Mouse (Mus musculus): ENCODE data around the gene Per1. TPM values are rescaled to one million over a fixed set of nuclear protein-coding genes. Genes with fewer than 3 reads are reported as not detected.

Gene Per1
- polyA plus RNA-seq, 1 experiment from 2014 or later, result 10.1 TPM

DNA sequence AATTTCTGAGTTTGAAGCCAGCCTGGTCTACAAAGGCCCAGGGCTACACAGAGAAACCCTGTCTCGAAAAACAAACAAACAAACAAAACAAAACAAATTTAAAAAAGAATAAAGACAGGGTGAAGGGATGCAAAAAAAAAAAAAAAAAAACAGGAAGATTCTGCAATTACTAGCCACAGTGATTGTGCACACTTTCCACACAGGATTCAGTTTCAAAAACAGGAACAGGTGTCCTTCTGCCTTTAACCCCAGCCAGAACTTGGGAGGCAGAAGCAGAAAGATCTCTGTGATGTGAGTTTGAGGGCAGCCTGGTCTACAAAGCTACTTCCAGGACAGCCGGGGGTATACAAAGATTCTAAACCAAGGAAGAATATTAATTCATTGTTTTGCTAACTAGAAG is 36.8 kb upstream of the Per1 start:
- Histone ChIP-seq H3K27me3 (ENCODE audit: control insufficient read depth, insufficient read depth, low read length) (no peaks in the 10 kb centered on the region), H3K4me1 (replicated peaks; ENCODE audit: control insufficient read depth, insufficient read depth, low read length) (peaks cover 25% of the 10 kb centered on the region), H3K4me3 (replicated peaks; ENCODE audit: low read length) (peak overlapping the region; percentile 54), H3K27ac (peak overlapping the region; percentile 91), H3K4me2 (replicated peaks) (peak overlapping the region; percentile 75), H3K9ac (peak overlapping the region; percentile 85), H3K9me3 (ENCODE audit: control insufficient read depth, low read length) (no peaks in the 10 kb centered on the region), H3K36me3 (replicated peaks; ENCODE audit: control insufficient read depth, insufficient read depth) (no peaks in the 10 kb centered on the region)
- WGBS, result 73% methylated on average over 2 of the region's 2 CpGs
- ATAC-seq (ENCODE audit: low FRiP score) (no peak), DNase-seq (ENCODE audit: low spot score) (no peak)

DNA sequence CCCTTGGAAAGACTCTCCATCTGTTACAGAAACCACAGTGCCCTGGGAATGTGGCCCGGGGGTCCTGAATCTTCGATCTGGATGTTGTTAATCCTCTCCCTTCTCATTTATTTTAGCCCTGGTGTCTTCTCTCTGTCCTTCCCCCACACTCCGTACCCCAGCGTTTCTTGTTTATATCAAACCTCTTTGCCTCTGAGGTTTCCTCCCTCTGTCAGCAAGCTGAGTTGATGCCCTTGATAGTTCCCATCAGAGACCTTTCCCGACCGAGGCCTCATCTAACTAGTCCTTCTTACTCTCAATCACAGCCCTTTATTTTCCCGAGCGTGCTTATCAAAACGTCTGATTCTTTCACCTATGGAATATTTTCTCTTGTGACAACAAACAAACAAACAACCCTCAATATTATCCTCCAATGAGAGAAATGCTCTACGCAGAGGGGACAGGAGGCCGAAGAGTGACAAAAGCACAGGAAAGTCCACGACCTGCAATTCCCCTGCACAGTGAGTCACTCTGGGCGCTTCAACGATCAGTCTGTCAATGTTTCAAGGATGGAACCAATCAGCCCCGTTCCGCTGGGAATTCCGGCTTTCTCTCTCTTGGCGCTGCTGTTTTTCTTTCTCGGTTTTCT is 36.2 kb upstream of the Per1 start:
- H3K27ac ChIP-seq, result peak overlapping the region; percentile 91
- DNase-seq (ENCODE audit: low spot score) (no peak), ATAC-seq (ENCODE audit: low FRiP score) (peak; percentile 14)
- no peaks in the 10 kb centered on the region for H3K36me3 ChIP-seq (replicated peaks; ENCODE audit: control insufficient read depth, insufficient read depth)
- peak overlapping the region; percentile 85 for H3K9ac ChIP-seq
- peak overlapping the region; percentile 54 for H3K4me3 ChIP-seq (replicated peaks; ENCODE audit: low read length)
- no peaks in the 10 kb centered on the region for H3K9me3 ChIP-seq (ENCODE audit: control insufficient read depth, low read length)
- H3K4me1 ChIP-seq (replicated peaks; ENCODE audit: control insufficient read depth, insufficient read depth, low read length), result peaks cover 25% of the 10 kb centered on the region
- no peaks in the 10 kb centered on the region for H3K27me3 ChIP-seq (ENCODE audit: control insufficient read depth, insufficient read depth, low read length)
- 1% methylated on average over 19 of the region's 19 CpGs for WGBS
- peak overlapping the region; percentile 75 for H3K4me2 ChIP-seq (replicated peaks)

DNA sequence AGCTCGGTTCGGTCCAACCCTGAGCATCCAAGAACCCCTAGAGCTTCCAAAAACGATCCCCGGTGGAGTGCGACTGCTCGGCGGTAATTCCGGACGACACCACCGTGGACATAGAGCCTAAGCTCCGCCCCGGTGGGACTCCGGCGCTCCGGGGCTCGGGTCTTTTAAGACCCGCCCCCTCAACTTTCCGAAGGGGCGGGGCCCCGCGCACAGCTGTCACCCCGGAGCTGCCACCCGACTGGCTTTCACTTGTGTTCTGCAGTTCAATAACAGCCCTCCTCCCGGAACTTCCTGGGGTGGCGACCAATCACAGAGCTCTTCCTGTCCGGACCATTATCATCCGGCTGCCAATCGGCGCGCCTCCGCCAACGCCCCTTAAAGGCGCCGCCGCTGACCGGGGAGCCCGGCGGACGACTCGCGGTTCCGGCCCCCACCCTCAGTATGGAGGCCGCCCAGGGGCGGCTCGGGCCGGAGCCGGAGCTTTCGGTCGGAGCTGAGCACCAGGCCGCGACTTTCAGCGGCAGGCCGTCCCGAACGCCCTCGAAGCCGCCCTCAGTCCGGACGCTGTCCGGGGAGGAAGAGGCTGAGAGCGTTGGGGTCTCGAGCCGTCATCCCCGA is 35.6 kb upstream of the Per1 start, which contains the start of gene Borcs6:
Gene Borcs6, plus strand, starts transcription at position 361 of the 618 bp plus-strand sequence.
- WGBS, result 0% methylated on average over 61 of the region's 64 CpGs
- Histone ChIP-seq H3K27ac (peak within 1 kb of the TSS; percentile 91), H3K9ac (peak within 1 kb of the TSS; percentile 85), H3K27me3 (ENCODE audit: control insufficient read depth, insufficient read depth, low read length) (no peaks in the 10 kb centered on the region), H3K4me1 (replicated peaks; ENCODE audit: control insufficient read depth, insufficient read depth, low read length) (peaks cover 25% of the 10 kb centered on the region), H3K4me3 (replicated peaks; ENCODE audit: low read length) (peak within 1 kb of the TSS; percentile 54), H3K36me3 (replicated peaks; ENCODE audit: control insufficient read depth, insufficient read depth) (no peaks in the 10 kb centered on the region), H3K9me3 (ENCODE audit: control insufficient read depth, low read length) (no peaks in the 10 kb centered on the region), H3K4me2 (replicated peaks) (peak within 1 kb of the TSS; percentile 80)
- peak; percentile 94 for ATAC-seq (ENCODE audit: low FRiP score)
- peak; percentile 94 for DNase-seq (ENCODE audit: low spot score)

DNA sequence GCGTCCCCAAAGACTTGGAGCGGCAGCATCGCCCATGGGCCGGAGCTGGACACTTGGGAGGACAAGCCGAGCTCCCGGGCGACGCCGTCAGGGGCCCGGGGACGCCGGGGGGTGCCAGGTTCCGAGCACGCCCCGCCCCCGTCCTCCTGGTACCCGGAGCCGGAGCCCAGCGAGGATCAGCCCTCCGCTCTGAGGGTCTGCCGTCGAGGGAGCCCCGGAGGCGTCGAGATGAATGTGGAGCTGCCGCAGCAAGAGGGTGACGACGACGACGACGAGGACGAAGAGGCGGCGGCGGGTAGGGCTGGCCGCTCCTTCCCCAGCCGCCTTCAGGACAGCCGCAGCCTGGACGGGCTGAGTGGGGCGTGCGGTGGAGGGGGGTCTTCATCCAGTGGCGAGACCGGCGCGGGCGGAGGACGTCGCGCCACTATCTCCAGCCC is 35.0 kb upstream of the Per1 start:
- peak overlapping the region; percentile 80 for H3K4me2 ChIP-seq (replicated peaks)
- H3K4me1 ChIP-seq (replicated peaks; ENCODE audit: control insufficient read depth, insufficient read depth, low read length), result peaks cover 25% of the 10 kb centered on the region
- peak; percentile 10 for ATAC-seq (ENCODE audit: low FRiP score)
- peak overlapping the region; percentile 85 for H3K27ac ChIP-seq
- no peaks in the 10 kb centered on the region for H3K9me3 ChIP-seq (ENCODE audit: control insufficient read depth, low read length)
- H3K36me3 ChIP-seq (replicated peaks; ENCODE audit: control insufficient read depth, insufficient read depth), result no peaks in the 10 kb centered on the region
- H3K4me3 ChIP-seq (replicated peaks; ENCODE audit: low read length), result peak overlapping the region; percentile 54
- WGBS, result 0% methylated on average over 43 of the region's 49 CpGs
- H3K9ac ChIP-seq, result peak overlapping the region; percentile 85
- no peak for DNase-seq (ENCODE audit: low spot score)
- H3K27me3 ChIP-seq (ENCODE audit: control insufficient read depth, insufficient read depth, low read length), result no peaks in the 10 kb centered on the region

DNA sequence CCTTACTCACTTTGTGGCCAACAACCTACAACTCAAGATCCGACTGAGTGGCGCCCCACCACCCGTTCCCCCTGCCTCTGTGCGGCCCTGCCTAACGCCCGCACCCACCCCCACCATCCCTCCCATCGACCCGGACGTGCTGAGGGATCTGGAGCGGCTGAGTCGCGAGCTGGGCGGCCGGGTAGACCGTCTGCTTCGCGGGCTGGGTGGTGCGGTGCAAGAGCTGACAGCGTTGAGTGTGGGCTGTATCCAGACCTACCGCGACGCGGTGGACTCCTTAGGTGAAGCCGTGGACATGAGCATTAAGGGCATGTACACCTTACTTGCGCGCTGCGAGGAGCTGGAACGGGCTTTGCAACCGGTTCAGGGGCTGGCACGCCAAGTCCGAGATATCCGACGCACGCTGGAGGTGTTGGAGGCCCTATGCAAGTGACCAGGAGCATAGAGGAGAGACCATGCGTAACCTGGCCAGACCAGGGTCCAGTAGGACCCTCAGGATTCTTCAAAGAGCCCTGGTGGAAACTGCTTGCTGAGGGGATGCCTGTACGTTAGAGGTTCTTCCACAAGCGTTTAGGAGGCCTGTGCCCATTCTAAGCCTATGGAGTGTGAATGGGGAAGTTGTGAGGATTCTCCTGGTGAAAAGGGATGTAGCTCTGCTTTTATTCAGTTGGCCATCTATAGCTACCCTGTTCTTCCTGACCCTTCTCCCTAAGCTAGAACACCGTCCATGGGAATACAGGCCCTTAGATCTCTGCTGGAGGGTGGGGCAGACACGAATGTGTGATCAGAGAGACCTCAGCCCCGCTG is 34.4 kb upstream of the Per1 start:
- Histone ChIP-seq H3K27me3 (ENCODE audit: control insufficient read depth, insufficient read depth, low read length) (no peaks in the 10 kb centered on the region), H3K27ac (peak overlapping the region; percentile 85), H3K9ac (peak overlapping the region; percentile 85), H3K4me3 (replicated peaks; ENCODE audit: low read length) (peak overlapping the region; percentile 54), H3K4me2 (replicated peaks) (peak overlapping the region; percentile 80), H3K36me3 (replicated peaks; ENCODE audit: control insufficient read depth, insufficient read depth) (no peaks in the 10 kb centered on the region), H3K4me1 (replicated peaks; ENCODE audit: control insufficient read depth, insufficient read depth, low read length) (peaks cover 26% of the 10 kb centered on the region), H3K9me3 (ENCODE audit: control insufficient read depth, low read length) (no peaks in the 10 kb centered on the region)
- WGBS, result 1% methylated on average over 39 of the region's 40 CpGs
- ATAC-seq (ENCODE audit: low FRiP score) (no peak), DNase-seq (ENCODE audit: low spot score) (no peak)

DNA sequence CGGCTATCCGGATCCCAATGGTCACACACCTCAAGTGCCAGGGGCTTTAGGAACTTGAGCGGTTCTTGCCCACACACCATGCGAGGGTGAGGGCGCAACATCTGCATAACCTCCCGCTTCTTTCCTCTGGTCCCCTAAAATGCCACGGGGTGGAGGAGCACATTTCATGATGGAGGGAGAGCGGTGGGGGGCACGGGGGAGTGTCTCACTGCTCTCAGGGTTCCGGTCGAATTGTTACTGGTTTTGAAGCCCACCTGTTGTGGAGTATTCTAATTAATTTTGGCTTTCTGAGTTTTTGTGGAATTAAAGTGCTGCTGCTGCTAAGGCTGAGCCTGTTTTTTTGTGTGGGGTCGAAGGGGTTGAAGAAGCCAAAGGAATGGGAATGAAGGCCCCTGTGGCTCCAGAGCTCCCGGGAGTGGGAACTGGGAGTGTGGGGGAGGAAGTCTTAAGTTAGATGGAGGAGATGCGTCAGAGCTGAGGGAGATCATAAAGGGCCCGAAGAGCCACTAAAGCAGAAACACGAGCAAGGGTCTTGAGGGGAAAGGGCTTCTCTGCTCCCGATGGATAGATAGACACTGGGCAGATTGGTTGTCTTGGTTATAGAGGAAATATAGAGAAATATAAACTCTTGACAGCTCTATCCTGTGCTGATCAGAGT is 33.6 kb upstream of the Per1 start:
- H3K9ac ChIP-seq, result peak overlapping the region; percentile 85

DNA sequence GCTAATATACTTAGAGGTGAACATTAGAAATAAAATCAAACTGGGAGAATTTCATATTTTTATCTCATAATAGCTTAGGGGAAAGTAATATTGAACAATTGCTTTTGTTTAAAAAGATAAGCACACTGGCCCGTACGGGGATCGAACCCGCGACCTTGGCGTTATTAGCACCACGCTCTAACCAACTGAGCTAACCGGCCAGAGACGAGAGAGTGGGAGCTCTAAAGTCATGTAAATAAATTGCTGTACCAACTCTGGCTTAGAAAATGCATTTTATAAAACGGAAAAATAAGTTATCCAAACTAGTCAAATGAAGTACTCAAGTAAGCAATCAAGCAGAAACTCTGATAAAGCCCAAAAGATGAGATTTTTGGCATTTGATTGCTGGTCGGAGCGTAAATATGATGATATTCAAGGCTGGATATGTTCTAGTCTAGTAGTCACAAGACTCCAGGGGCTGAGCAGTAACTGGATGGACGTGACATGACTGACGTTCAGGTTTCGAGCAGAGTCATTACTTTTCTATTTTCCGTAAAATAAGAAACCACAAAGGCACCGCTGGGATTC is 32.7 kb upstream of the Per1 start:
- Histone ChIP-seq H3K4me1 (replicated peaks; ENCODE audit: control insufficient read depth, insufficient read depth, low read length) (peaks cover 37% of the 10 kb centered on the region), H3K9ac (no peak overlapping the region)
- under 1% methylated on average over 17 of the region's 17 CpGs for WGBS

More for the DNA sequence above, 33.6 kb upstream of the Per1 start:
- H3K27me3 ChIP-seq (ENCODE audit: control insufficient read depth, insufficient read depth, low read length), result no peaks in the 10 kb centered on the region
- no peaks in the 10 kb centered on the region for H3K36me3 ChIP-seq (replicated peaks; ENCODE audit: control insufficient read depth, insufficient read depth)
- peaks cover 33% of the 10 kb centered on the region for H3K4me1 ChIP-seq (replicated peaks; ENCODE audit: control insufficient read depth, insufficient read depth, low read length)
- H3K4me3 ChIP-seq (replicated peaks; ENCODE audit: low read length), result peak overlapping the region; percentile 54
- no peaks in the 10 kb centered on the region for H3K9me3 ChIP-seq (ENCODE audit: control insufficient read depth, low read length)
- no peak overlapping the region for H3K27ac ChIP-seq
- WGBS, result 8% methylated on average over 17 of the region's 17 CpGs
- H3K4me2 ChIP-seq (replicated peaks), result peak overlapping the region; percentile 80
- DNase-seq (ENCODE audit: low spot score), result no peak
- ATAC-seq (ENCODE audit: low FRiP score), result no peak

DNA sequence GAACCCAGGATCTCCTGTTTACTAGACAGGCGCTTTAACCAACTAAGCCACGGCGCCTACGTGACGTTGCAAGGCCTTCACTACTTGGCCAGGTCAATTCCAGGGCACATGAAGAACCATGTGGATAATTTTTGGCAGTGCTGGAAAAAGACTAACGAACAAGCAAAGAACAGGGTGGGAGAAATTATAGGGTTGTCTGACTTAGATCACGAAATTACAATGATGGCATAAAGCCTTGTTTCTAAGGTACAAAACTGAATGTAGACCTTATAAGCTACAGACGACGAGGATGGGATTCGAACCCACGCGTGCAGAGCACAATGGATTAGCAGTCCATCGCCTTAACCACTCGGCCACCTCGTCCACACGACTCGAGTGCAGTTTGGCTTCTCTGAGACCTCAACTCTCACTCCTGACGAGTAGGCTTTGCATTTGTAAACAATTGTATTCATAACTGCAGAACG is 32.2 kb upstream of the Per1 start:
- Histone ChIP-seq H3K27me3 (ENCODE audit: control insufficient read depth, insufficient read depth, low read length) (no peaks in the 10 kb centered on the region), H3K9ac (peak overlapping the region; percentile 39; the same call in 1 of the 2 replicates), H3K4me3 (replicated peaks; ENCODE audit: low read length) (peak overlapping the region; percentile 60), H3K36me3 (replicated peaks; ENCODE audit: control insufficient read depth, insufficient read depth) (no peaks in the 10 kb centered on the region), H3K27ac (peak overlapping the region; percentile 53), H3K9me3 (ENCODE audit: control insufficient read depth, low read length) (no peaks in the 10 kb centered on the region), H3K4me2 (replicated peaks) (peak overlapping the region; percentile 80), H3K4me1 (replicated peaks; ENCODE audit: control insufficient read depth, insufficient read depth, low read length) (peaks cover 36% of the 10 kb centered on the region)
- peak; percentile 56 for ATAC-seq (ENCODE audit: low FRiP score)
- whole genome bisulfite sequencing, result 0% methylated on average over 19 of the region's 19 CpGs
- peak; percentile 100 for DNase-seq (ENCODE audit: low spot score)

More for the DNA sequence above, 32.7 kb upstream of the Per1 start:
- H3K27ac ChIP-seq, result peak overlapping the region; percentile 48
- ATAC-seq (ENCODE audit: low FRiP score) (no peak), DNase-seq (ENCODE audit: low spot score) (peak; percentile 91)
- peak overlapping the region; percentile 60 for H3K4me3 ChIP-seq (replicated peaks; ENCODE audit: low read length)
- no peaks in the 10 kb centered on the region for H3K9me3 ChIP-seq (ENCODE audit: control insufficient read depth, low read length)
- no peaks in the 10 kb centered on the region for H3K27me3 ChIP-seq (ENCODE audit: control insufficient read depth, insufficient read depth, low read length)
- H3K36me3 ChIP-seq (replicated peaks; ENCODE audit: control insufficient read depth, insufficient read depth), result no peaks in the 10 kb centered on the region
- peak overlapping the region; percentile 80 for H3K4me2 ChIP-seq (replicated peaks)

All from hindbrain, embryonic 14.5 days (tissue).